Mouse (Mus musculus) cortical plate, adult 2 months (tissue): ENCODE data around the gene Ppp4r3b.

Experiments
- CTCF ChIP-seq: fragments of 200-500 bp; IDR thresholded peaks from 2 replicates; pipeline ENCODE4 v1.5.1; 2011; ENCODE audit warnings: mild to moderate bottlenecking, control low read depth, low read length; ENCODE audit not compliant: insufficient read depth; ENCODE audit errors: extremely low read depth
- POLR2A ChIP-seq: fragments of 200-500 bp; IDR thresholded peaks from 2 replicates; pipeline ENCODE4 v1.6.1; 2011; ENCODE audit warnings: mild to moderate bottlenecking, low read length, control low read depth; ENCODE audit not compliant: insufficient read depth; ENCODE audit errors: extremely low read depth

DNA sequence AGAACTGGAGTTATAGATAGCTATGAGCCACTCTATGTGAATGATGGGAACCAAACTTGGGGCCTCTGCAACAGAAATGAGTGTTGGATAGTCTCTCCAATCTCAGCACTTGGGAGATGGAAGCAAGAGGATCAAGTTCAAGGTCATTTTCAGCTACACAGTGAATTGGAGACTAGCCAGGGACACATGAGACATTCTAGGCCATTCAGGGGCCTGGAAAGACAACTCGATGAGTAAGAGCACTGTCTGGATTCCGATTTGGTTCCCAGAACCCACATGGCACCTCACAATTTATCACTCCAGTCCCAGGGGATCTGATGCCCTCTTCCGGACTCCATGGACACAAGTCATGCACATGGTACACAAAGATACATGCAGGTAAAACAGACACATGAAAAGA, 65.9 kb downstream of the Ppp4r3b start:
- no peak for TF ChIP-seq POLR2A
- TF ChIP-seq CTCF, result no peak
